Mouse (Mus musculus) olfactory bulb, adult 2 months (tissue): Measurements from ENCODE around the gene Kifc3.

Experiments
- CTCF ChIP-seq: fragments of 200-500 bp; IDR thresholded peaks from 2 replicates; pipeline ENCODE4 v1.5.1; 2012; ENCODE audit warnings: low read depth, mild to moderate bottlenecking, low read length, moderate library complexity; ENCODE audit not compliant: insufficient read depth
- POLR2A ChIP-seq: fragments of 200-500 bp; IDR thresholded peaks from 2 replicates; pipeline ENCODE4 v1.6.1; 2012; ENCODE audit warnings: mild to moderate bottlenecking, low read depth, low read length, moderate library complexity; ENCODE audit not compliant: insufficient read depth

- TF ChIP-seq POLR2A (no peak), CTCF (no peak)
These were observed 109.0 kb downstream of the Kifc3 start for GRCm38 (mm10) chr8:95093574-95093973.
